Mouse (Mus musculus): ENCODE results near the gene Krt26. TPM values are rescaled to one million over a fixed set of nuclear protein-coding genes. Genes with fewer than 3 reads are reported as not detected.

Krt26 gene
- polyA plus RNA-seq, 1 experiment: not detected

- no peaks in the 10 kb centered on the region for H3K27me3 ChIP-seq (ENCODE audit: control insufficient read depth, insufficient read depth, low read length)
- no peak overlapping the region for H3K4me3 ChIP-seq (ENCODE audit: extremely low read depth, insufficient read depth, insufficient read length)
- H3K36me3 ChIP-seq (ENCODE audit: control insufficient read depth, insufficient read depth, low read length): no peaks in the 10 kb centered on the region
- TF ChIP-seq POLR2A (IDR thresholded peaks at IDR 0.05; ENCODE audit: low read depth, low read length): no peak
- no peak; the same call in 1 of the 2 replicates for TF ChIP-seq CTCF (IDR thresholded peaks at IDR 0.05; ENCODE audit: extremely low read depth, insufficient read depth, insufficient read length, insufficient replicate concordance)
- WGBS: 54% methylated on average over 5 of the region's 5 CpGs
- no peak overlapping the region for H3K27ac ChIP-seq (ENCODE audit: insufficient read depth, low read length)
- H3K4me1 ChIP-seq (ENCODE audit: control insufficient read depth, insufficient read depth, insufficient read length): no peaks in the 10 kb centered on the region
- DNase-seq (ENCODE audit: low read depth in 1 of 2, low spot score in 2 of 2): no peak
Observed at GRCm38 (mm10) chr11:99295039-99295438, 42.7 kb downstream of the Krt26 start.

- no peak overlapping the region for H3K4me3 ChIP-seq (ENCODE audit: extremely low read depth, insufficient read depth, insufficient read length)
- no peaks in the 10 kb centered on the region for H3K36me3 ChIP-seq (ENCODE audit: control insufficient read depth, insufficient read depth, low read length)
- TF ChIP-seq POLR2A (IDR thresholded peaks at IDR 0.05; ENCODE audit: low read depth, low read length) (no peak), CTCF (IDR thresholded peaks at IDR 0.05; ENCODE audit: extremely low read depth, insufficient read depth, insufficient read length, insufficient replicate concordance) (peak; percentile 49; the same call in 1 of the 2 replicates)
- peak; percentile 25 to 47 for DNase-seq (ENCODE audit: low read depth in 1 of 2, low spot score in 2 of 2)
- WGBS: 62% methylated on average over 5 of the region's 5 CpGs
- no peak overlapping the region for H3K27ac ChIP-seq (ENCODE audit: insufficient read depth, low read length)
- no peaks in the 10 kb centered on the region for H3K4me1 ChIP-seq (ENCODE audit: control insufficient read depth, insufficient read depth, insufficient read length)
- H3K27me3 ChIP-seq (ENCODE audit: control insufficient read depth, insufficient read depth, low read length): no peaks in the 10 kb centered on the region
Observed at GRCm38 (mm10) chr11:99292846-99293245, 44.9 kb downstream of the Krt26 start.

GRCm38 (mm10) chr11:99284833-99285312, 52.9 kb downstream of the Krt26 start, which contains the start of gene Krt24:
Krt24 (minus strand) TSS chr11:99285262.
- H3K27ac ChIP-seq (ENCODE audit: insufficient read depth, low read length): no peak within 1 kb of the TSS
- no peak for DNase-seq (ENCODE audit: low read depth in 1 of 2, low spot score in 2 of 2)
- H3K4me3 ChIP-seq (ENCODE audit: extremely low read depth, insufficient read depth, insufficient read length): no peak within 1 kb of the TSS
- WGBS: 65% methylated on average over 11 of the region's 11 CpGs
- TF ChIP-seq CTCF (IDR thresholded peaks at IDR 0.05; ENCODE audit: extremely low read depth, insufficient read depth, insufficient read length, insufficient replicate concordance) (no peak), POLR2A (IDR thresholded peaks at IDR 0.05; ENCODE audit: low read depth, low read length) (no peak)
- H3K27me3 ChIP-seq (ENCODE audit: control insufficient read depth, insufficient read depth, low read length): no peaks in the 10 kb centered on the region; the same call in 1 of the 2 replicates
- H3K4me1 ChIP-seq (ENCODE audit: control insufficient read depth, insufficient read depth, insufficient read length): no peaks in the 10 kb centered on the region
- H3K36me3 ChIP-seq (ENCODE audit: control insufficient read depth, insufficient read depth, low read length): no peaks in the 10 kb centered on the region

GRCm38 (mm10) chr11:99284011-99284410, 53.8 kb downstream of the Krt26 start:
- Histone ChIP-seq H3K36me3 (ENCODE audit: control insufficient read depth, insufficient read depth, low read length) (no peaks in the 10 kb centered on the region), H3K27ac (ENCODE audit: insufficient read depth, low read length) (no peak overlapping the region), H3K4me3 (ENCODE audit: extremely low read depth, insufficient read depth, insufficient read length) (no peak overlapping the region), H3K27me3 (ENCODE audit: control insufficient read depth, insufficient read depth, low read length) (no peaks in the 10 kb centered on the region; the same call in 1 of the 2 replicates), H3K4me1 (ENCODE audit: control insufficient read depth, insufficient read depth, insufficient read length) (no peaks in the 10 kb centered on the region)
- WGBS: 84% methylated on average over 5 of the region's 5 CpGs
- TF ChIP-seq POLR2A (IDR thresholded peaks at IDR 0.05; ENCODE audit: low read depth, low read length): no peak
- no peak for DNase-seq (ENCODE audit: low read depth in 1 of 2, low spot score in 2 of 2)

- 26% methylated on average over 4 of the region's 4 CpGs for WGBS
- no peak overlapping the region for H3K27ac ChIP-seq (ENCODE audit: insufficient read depth, low read length)
- no peaks in the 10 kb centered on the region for H3K4me1 ChIP-seq (ENCODE audit: control insufficient read depth, insufficient read depth, insufficient read length)
- DNase-seq (ENCODE audit: low read depth in 1 of 2, low spot score in 2 of 2): no peak
- H3K36me3 ChIP-seq (ENCODE audit: control insufficient read depth, insufficient read depth, low read length): no peaks in the 10 kb centered on the region
- no peak for TF ChIP-seq CTCF (IDR thresholded peaks at IDR 0.05; ENCODE audit: extremely low read depth, insufficient read depth, insufficient read length, insufficient replicate concordance)
- TF ChIP-seq POLR2A (IDR thresholded peaks at IDR 0.05; ENCODE audit: low read depth, low read length): no peak
- no peaks in the 10 kb centered on the region; the same call in 1 of the 2 replicates for H3K27me3 ChIP-seq (ENCODE audit: control insufficient read depth, insufficient read depth, low read length)
- H3K4me3 ChIP-seq (ENCODE audit: extremely low read depth, insufficient read depth, insufficient read length): no peak overlapping the region
Observed at GRCm38 (mm10) chr11:99283334-99283733, 54.4 kb downstream of the Krt26 start.

- no peaks in the 10 kb centered on the region for H3K4me1 ChIP-seq (ENCODE audit: control insufficient read depth, insufficient read depth, insufficient read length)
- H3K36me3 ChIP-seq (ENCODE audit: control insufficient read depth, insufficient read depth, low read length): no peaks in the 10 kb centered on the region
- H3K27me3 ChIP-seq (ENCODE audit: control insufficient read depth, insufficient read depth, low read length): no peaks in the 10 kb centered on the region; the same call in 1 of the 2 replicates
- H3K4me3 ChIP-seq (ENCODE audit: extremely low read depth, insufficient read depth, insufficient read length): no peak overlapping the region
- TF ChIP-seq CTCF (IDR thresholded peaks at IDR 0.05; ENCODE audit: extremely low read depth, insufficient read depth, insufficient read length, insufficient replicate concordance): no peak
- no peak for TF ChIP-seq POLR2A (IDR thresholded peaks at IDR 0.05; ENCODE audit: low read depth, low read length)
- DNase-seq (ENCODE audit: low read depth in 1 of 2, low spot score in 2 of 2): no peak
- no peak overlapping the region for H3K27ac ChIP-seq (ENCODE audit: insufficient read depth, low read length)
- 83% methylated on average over 9 of the region's 9 CpGs for WGBS
Observed at GRCm38 (mm10) chr11:99281116-99281515, 56.6 kb downstream of the Krt26 start.

GRCm38 (mm10) chr11:99279986-99280385, 57.8 kb downstream of the Krt26 start:
- TF ChIP-seq POLR2A (IDR thresholded peaks at IDR 0.05; ENCODE audit: low read depth, low read length) (no peak), CTCF (IDR thresholded peaks at IDR 0.05; ENCODE audit: extremely low read depth, insufficient read depth, insufficient read length, insufficient replicate concordance) (no peak)
- no peaks in the 10 kb centered on the region for H3K4me1 ChIP-seq (ENCODE audit: control insufficient read depth, insufficient read depth, insufficient read length)
- DNase-seq (ENCODE audit: low read depth in 1 of 2, low spot score in 2 of 2): no peak
- WGBS: 36% methylated on average over 5 of the region's 5 CpGs
- no peaks in the 10 kb centered on the region for H3K36me3 ChIP-seq (ENCODE audit: control insufficient read depth, insufficient read depth, low read length)
- H3K27ac ChIP-seq (ENCODE audit: insufficient read depth, low read length): no peak overlapping the region
- no peaks in the 10 kb centered on the region; the same call in 1 of the 2 replicates for H3K27me3 ChIP-seq (ENCODE audit: control insufficient read depth, insufficient read depth, low read length)
- H3K4me3 ChIP-seq (ENCODE audit: extremely low read depth, insufficient read depth, insufficient read length): no peak overlapping the region

Other genes with a start within 250 kb of the Krt26 start
- gene Tns4, start 248.7 kb downstream of the Krt26 start, polyA plus RNA-seq (2012; rRNA removed): 1.3 and 2.2 TPM in 2 replicates
- gene Ccr7, start 182.9 kb downstream of the Krt26 start, polyA plus RNA-seq (2012; rRNA removed): 135 and 194 TPM in 2 replicates
- 13.4 and 13.6 TPM in 2 replicates for gene Smarce1, start 106.9 kb downstream of the Krt26 start, polyA plus RNA-seq (2012; rRNA removed)
- 0.38 and 0.70 TPM in 2 replicates for gene Krt222, start 93.9 kb downstream of the Krt26 start, polyA plus RNA-seq (2012; rRNA removed)
- not detected in 2 replicates for gene Krt24, start 52.7 kb downstream of the Krt26 start, polyA plus RNA-seq (2012; rRNA removed)
- gene Krt25, start 15.0 kb downstream of the Krt26 start, polyA plus RNA-seq (2012; rRNA removed): not detected in 2 replicates
- not detected in 2 replicates for gene Krt27, start 13.1 kb upstream of the Krt26 start, polyA plus RNA-seq (2012; rRNA removed)
- not detected in 2 replicates for gene Krt28, start 36.9 kb upstream of the Krt26 start, polyA plus RNA-seq (2012; rRNA removed)
- 0.22 and 0.23 TPM in 2 replicates for gene Krt10, start 51.4 kb upstream of the Krt26 start, polyA plus RNA-seq (2012; rRNA removed)
- gene Krt12, start 84.3 kb upstream of the Krt26 start, polyA plus RNA-seq (2012; rRNA removed): 0.05 TPM in 1 of 2 replicates, not detected in the other
- gene Krt20, start 100.2 kb upstream of the Krt26 start, polyA plus RNA-seq (2012; rRNA removed): 0.16 TPM in 2 replicates
- gene Krt23, start 155.2 kb upstream of the Krt26 start, polyA plus RNA-seq (2012; rRNA removed): 0.06 and 0.14 TPM in 2 replicates
- not detected in 2 replicates for gene Krt39, start 183.4 kb upstream of the Krt26 start, polyA plus RNA-seq (2012; rRNA removed)
- gene Krt40, start 205.2 kb upstream of the Krt26 start, polyA plus RNA-seq (2012; rRNA removed): not detected in 2 replicates
- not detected in 2 replicates for gene Krtap3-3, start 212.9 kb upstream of the Krt26 start, polyA plus RNA-seq (2012; rRNA removed)
- gene Krtap3-2, start 218.9 kb upstream of the Krt26 start, polyA plus RNA-seq (2012; rRNA removed): not detected in 2 replicates
- gene Gm11939, start 221.5 kb upstream of the Krt26 start, polyA plus RNA-seq (2012; rRNA removed): not detected in 2 replicates
- gene Krtap3-1, start 228.7 kb upstream of the Krt26 start, polyA plus RNA-seq (2012; rRNA removed): not detected in 2 replicates
- gene Krtap1-5, start 243.1 kb upstream of the Krt26 start, polyA plus RNA-seq (2012; rRNA removed): not detected in 2 replicates
- not detected in 2 replicates for gene Krtap1-4, start 245.7 kb upstream of the Krt26 start, polyA plus RNA-seq (2012; rRNA removed)

Measured in spleen, adult 2 months (tissue).